Mouse (Mus musculus): ENCODE results near the gene Otub1. TPM values are rescaled to one million over a fixed set of nuclear protein-coding genes. Genes with fewer than 3 reads are reported as not detected.

Gene Otub1
- total and polyA plus RNA-seq, 2 experiments from 2014 or later = 242 to 257 TPM

- Histone ChIP-seq H3K27me3 (ENCODE audit: insufficient read depth, low read length) (no peaks in the 10 kb centered on the region), H3K36me3 (ENCODE audit: insufficient read depth, low read length) (no peaks in the 10 kb centered on the region), H3K9ac (replicated peaks; ENCODE audit: low read length, poor library complexity, severe bottlenecking) (no peak overlapping the region), H3K9me3 (ENCODE audit: low read length) (no peaks in the 10 kb centered on the region), H3K4me1 (ENCODE audit: insufficient read depth, low read length) (no peaks in the 10 kb centered on the region), H3K27ac (ENCODE audit: low read depth, low read length) (no peak overlapping the region), H3K4me3 (ENCODE audit: low read depth, low read length) (no peak overlapping the region), H3K4me2 (ENCODE audit: low read depth, low read length, poor library complexity, severe bottlenecking) (no peak overlapping the region)
- DNase-seq (ENCODE audit: low spot score) (no peak), ATAC-seq (ENCODE audit: low FRiP score) (no peak)
- no peak for TF ChIP-seq CTCF (IDR thresholded peaks at IDR 0.05)
- WGBS = 54% methylated on average over 6 of the region's 6 CpGs
Measured at GRCm38 (mm10) chr19:7191639-7192038, 14.5 kb downstream of the Otub1 start.

DNA sequence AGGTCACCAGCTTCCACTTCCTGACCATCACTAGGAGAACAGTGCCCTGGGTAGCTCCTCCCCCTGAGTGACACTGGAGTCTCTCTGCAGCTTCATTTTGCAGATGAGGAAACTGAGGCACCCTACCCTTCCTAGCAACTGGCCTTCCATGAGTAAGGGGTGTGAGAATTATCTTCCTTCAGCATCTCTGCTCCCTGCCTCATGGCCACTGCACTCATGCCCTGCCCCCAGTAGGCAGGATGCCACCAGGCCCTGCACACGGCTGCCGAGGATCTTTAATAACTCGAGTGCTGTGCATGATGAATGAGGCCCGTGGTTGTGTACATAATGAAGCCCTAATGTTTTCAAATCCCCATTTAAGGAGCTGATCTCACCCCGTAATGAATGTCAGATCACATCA lies 15.1 kb downstream of the Otub1 start:
- Histone ChIP-seq H3K9ac (replicated peaks; ENCODE audit: low read length, poor library complexity, severe bottlenecking) (no peak overlapping the region), H3K9me3 (ENCODE audit: low read length) (no peaks in the 10 kb centered on the region), H3K27ac (ENCODE audit: low read depth, low read length) (no peak overlapping the region), H3K4me2 (ENCODE audit: low read depth, low read length, poor library complexity, severe bottlenecking) (no peak overlapping the region), H3K4me1 (ENCODE audit: insufficient read depth, low read length) (no peaks in the 10 kb centered on the region), H3K27me3 (ENCODE audit: insufficient read depth, low read length) (no peaks in the 10 kb centered on the region), H3K4me3 (ENCODE audit: low read depth, low read length) (no peak overlapping the region), H3K36me3 (ENCODE audit: insufficient read depth, low read length) (no peaks in the 10 kb centered on the region)
- DNase-seq (ENCODE audit: low spot score) = no peak
- 53% methylated on average over 5 of the region's 5 CpGs for WGBS
- no peak for TF ChIP-seq CTCF (IDR thresholded peaks at IDR 0.05)
- ATAC-seq (ENCODE audit: low FRiP score) = no peak

DNA sequence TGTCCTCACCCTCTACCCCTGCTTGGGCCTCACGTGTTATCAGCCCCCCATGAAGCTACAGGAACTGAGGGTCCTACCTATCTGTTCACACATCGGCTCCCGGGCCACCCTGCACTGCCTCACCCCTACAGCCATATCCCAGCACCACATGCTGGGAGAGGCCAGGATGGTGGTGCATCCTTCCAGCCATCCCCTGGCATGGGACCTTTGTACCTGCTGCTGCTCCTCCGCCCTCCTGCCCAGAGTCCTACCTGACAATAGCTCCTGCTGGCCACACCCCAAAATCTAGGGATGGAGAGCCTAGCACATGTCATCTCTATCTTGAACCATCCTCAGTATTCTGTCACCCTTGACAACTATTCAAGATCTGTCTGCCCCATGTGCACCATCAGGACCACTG lies 17.1 kb downstream of the Otub1 start:
- Histone ChIP-seq H3K4me2 (ENCODE audit: low read depth, low read length, poor library complexity, severe bottlenecking) (no peak overlapping the region), H3K27me3 (ENCODE audit: insufficient read depth, low read length) (0 out of 2 replicates have a peak, but pooled peaks cover 3% of the 10 kb centered on the region), H3K9me3 (ENCODE audit: low read length) (no peaks in the 10 kb centered on the region), H3K4me3 (ENCODE audit: low read depth, low read length) (no peak overlapping the region), H3K4me1 (ENCODE audit: insufficient read depth, low read length) (no peaks in the 10 kb centered on the region), H3K27ac (ENCODE audit: low read depth, low read length) (no peak overlapping the region), H3K9ac (replicated peaks; ENCODE audit: low read length, poor library complexity, severe bottlenecking) (no peak overlapping the region), H3K36me3 (ENCODE audit: insufficient read depth, low read length) (no peaks in the 10 kb centered on the region)
- WGBS = 89% methylated on average over 4 of the region's 4 CpGs
- no peak for TF ChIP-seq CTCF (IDR thresholded peaks at IDR 0.05)
- ATAC-seq (ENCODE audit: low FRiP score) = no peak
- no peak for DNase-seq (ENCODE audit: low spot score)

DNA sequence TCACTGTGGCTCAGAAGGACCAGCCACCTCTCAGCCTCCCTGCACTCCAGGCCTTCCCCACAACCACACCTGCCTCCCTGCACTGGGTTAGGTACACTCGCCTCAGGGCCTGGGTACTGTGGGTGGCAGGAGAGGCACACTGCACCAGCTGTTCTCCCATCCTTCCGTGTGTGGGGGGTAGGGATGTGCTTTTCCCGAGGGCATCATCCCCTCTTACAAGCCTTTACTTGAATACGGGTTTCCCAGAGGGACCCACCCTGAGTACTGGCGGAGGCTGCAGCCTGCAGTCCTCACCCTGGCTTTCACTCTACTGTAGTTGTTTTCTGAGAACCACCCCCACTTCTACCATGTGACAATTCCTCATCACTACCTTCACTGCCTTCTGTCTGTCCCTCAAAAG lies 19.0 kb downstream of the Otub1 start:
- no peak overlapping the region for H3K4me3 ChIP-seq (ENCODE audit: low read depth, low read length)

DNA sequence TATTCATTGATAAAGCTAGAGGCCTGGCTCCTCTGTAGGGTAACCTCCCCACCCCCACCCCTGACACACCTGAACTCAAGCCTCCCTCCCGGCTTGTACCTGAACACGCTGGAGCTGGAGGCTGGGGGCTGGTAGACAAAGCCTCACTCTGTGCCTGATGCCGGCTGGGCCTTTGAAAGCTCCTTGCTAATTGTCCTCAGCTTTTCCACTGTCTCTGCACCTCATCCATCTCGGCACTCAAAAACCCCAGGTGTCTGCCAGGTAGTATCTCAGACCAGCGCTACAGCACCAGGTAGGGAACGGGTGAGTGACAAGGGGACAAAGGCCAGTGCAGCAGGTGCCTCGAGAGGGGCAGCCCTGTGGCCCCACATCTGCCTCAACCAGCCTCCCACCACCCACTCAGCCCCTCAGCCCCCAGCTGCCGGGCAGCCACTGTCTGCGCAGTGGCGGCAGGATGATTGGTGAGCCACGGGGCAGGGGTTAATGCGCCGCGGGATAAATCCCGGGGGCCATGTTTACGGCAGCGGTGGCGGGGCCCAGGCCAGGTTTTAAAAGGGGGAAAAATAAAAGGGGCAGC lies 20.3 kb downstream of the Otub1 start:
- 17% methylated on average over 18 of the region's 18 CpGs for WGBS
- Histone ChIP-seq H3K9ac (replicated peaks; ENCODE audit: low read length, poor library complexity, severe bottlenecking) (0 out of 2 replicates have a peak overlapping the region, but pooled peaks have one; percentile 42), H3K4me2 (ENCODE audit: low read depth, low read length, poor library complexity, severe bottlenecking) (no peak overlapping the region)

More for the DNA sequence above, 19.0 kb downstream of the Otub1 start:
- H3K9ac ChIP-seq (replicated peaks; ENCODE audit: low read length, poor library complexity, severe bottlenecking) = no peak overlapping the region
- ATAC-seq (ENCODE audit: low FRiP score) (no peak), DNase-seq (ENCODE audit: low spot score) (no peak)
- peaks cover 4% of the 10 kb centered on the region; the same call in 1 of the 2 replicates for H3K4me1 ChIP-seq (ENCODE audit: insufficient read depth, low read length)
- 0 out of 2 replicates have a peak, but pooled peaks cover 3% of the 10 kb centered on the region for H3K27me3 ChIP-seq (ENCODE audit: insufficient read depth, low read length)
- TF ChIP-seq CTCF (IDR thresholded peaks at IDR 0.05) = no peak
- H3K36me3 ChIP-seq (ENCODE audit: insufficient read depth, low read length) = no peaks in the 10 kb centered on the region
- H3K27ac ChIP-seq (ENCODE audit: low read depth, low read length) = no peak overlapping the region
- no peak overlapping the region for H3K4me2 ChIP-seq (ENCODE audit: low read depth, low read length, poor library complexity, severe bottlenecking)
- WGBS = 65% methylated on average over 5 of the region's 5 CpGs
- H3K9me3 ChIP-seq (ENCODE audit: low read length) = no peaks in the 10 kb centered on the region

DNA sequence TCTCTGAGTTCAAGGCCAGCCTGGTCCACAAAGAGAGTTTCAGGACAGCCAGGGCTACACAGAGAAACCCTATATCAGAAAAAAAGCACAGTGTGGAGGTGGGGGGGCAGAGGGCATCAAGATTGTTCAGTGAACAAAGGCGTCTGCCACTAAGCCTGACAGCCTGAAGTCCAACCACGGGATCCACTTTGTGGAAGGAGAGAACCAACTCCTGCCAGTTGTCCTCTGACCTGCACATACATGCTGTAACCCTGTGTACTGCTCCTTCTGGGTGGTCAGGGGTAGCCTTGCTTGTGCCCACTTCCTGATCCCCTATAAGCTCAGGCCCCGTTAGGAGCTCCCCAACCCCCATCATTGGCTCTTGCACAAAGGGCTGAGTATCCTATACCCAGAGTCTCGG lies 21.1 kb downstream of the Otub1 start:
- Histone ChIP-seq H3K4me2 (ENCODE audit: low read depth, low read length, poor library complexity, severe bottlenecking) (no peak overlapping the region), H3K9me3 (ENCODE audit: low read length) (no peaks in the 10 kb centered on the region), H3K9ac (replicated peaks; ENCODE audit: low read length, poor library complexity, severe bottlenecking) (no peak overlapping the region), H3K36me3 (ENCODE audit: insufficient read depth, low read length) (no peaks in the 10 kb centered on the region), H3K4me3 (ENCODE audit: low read depth, low read length) (no peak overlapping the region), H3K27me3 (ENCODE audit: insufficient read depth, low read length) (0 out of 2 replicates have a peak, but pooled peaks cover 3% of the 10 kb centered on the region), H3K4me1 (ENCODE audit: insufficient read depth, low read length) (peaks cover 7% of the 10 kb centered on the region; the same call in 1 of the 2 replicates), H3K27ac (ENCODE audit: low read depth, low read length) (no peak overlapping the region)
- ATAC-seq (ENCODE audit: low FRiP score) (no peak), DNase-seq (ENCODE audit: low spot score) (no peak)
- 37% methylated on average over 4 of the region's 4 CpGs for WGBS
- TF ChIP-seq CTCF (IDR thresholded peaks at IDR 0.05) = no peak

More for the DNA sequence above, 20.3 kb downstream of the Otub1 start:
- Histone ChIP-seq H3K4me1 (ENCODE audit: insufficient read depth, low read length) (peaks cover 7% of the 10 kb centered on the region; the same call in 1 of the 2 replicates), H3K27ac (ENCODE audit: low read depth, low read length) (no peak overlapping the region), H3K9me3 (ENCODE audit: low read length) (no peaks in the 10 kb centered on the region), H3K36me3 (ENCODE audit: insufficient read depth, low read length) (no peaks in the 10 kb centered on the region), H3K27me3 (ENCODE audit: insufficient read depth, low read length) (0 out of 2 replicates have a peak, but pooled peaks cover 3% of the 10 kb centered on the region), H3K4me3 (ENCODE audit: low read depth, low read length) (no peak overlapping the region)
- no peak for TF ChIP-seq CTCF (IDR thresholded peaks at IDR 0.05)
- DNase-seq (ENCODE audit: low spot score) = no peak
- ATAC-seq (ENCODE audit: low FRiP score) = no peak

Measured in midbrain, postnatal 0 days (tissue).